Mouse (Mus musculus): ENCODE results near the gene A730049H05Rik. TPM values are rescaled to one million over a fixed set of nuclear protein-coding genes. Genes with fewer than 3 reads are reported as not detected.

A730049H05Rik gene
- polyA plus RNA-seq, 1 experiment from 2014 or later, result 0.12 TPM

- no peak within 1 kb of the TSS for H3K27ac ChIP-seq (ENCODE audit: low read depth, low read length)
- H3K36me3 ChIP-seq (ENCODE audit: control insufficient read depth, insufficient read depth, low read length), result no peaks in the 10 kb centered on the region
- WGBS, result 74% methylated on average over 4 of the region's 4 CpGs
- no peaks in the 10 kb centered on the region for H3K27me3 ChIP-seq (ENCODE audit: control insufficient read depth, insufficient read depth, low read length)
- no peak within 1 kb of the TSS for H3K4me2 ChIP-seq
- ATAC-seq (ENCODE audit: low FRiP score), result no peak
- H3K4me1 ChIP-seq (ENCODE audit: control insufficient read depth, insufficient read depth, low read length), result no peaks in the 10 kb centered on the region
- DNase-seq (ENCODE audit: low spot score, missing footprints), result no peak
- no peaks in the 10 kb centered on the region for H3K9me3 ChIP-seq (ENCODE audit: control insufficient read depth, low read length)
- no peak within 1 kb of the TSS for H3K4me3 ChIP-seq (ENCODE audit: low read depth, low read length)
- H3K9ac ChIP-seq (ENCODE audit: low read length), result no peak within 1 kb of the TSS
These were observed 52.9 kb downstream of the A730049H05Rik start, which contains the start of gene Gm15737 for GRCm38 (mm10) chr6:92869089-92869581. Gm15737 (plus strand) TSS chr6:92869357.

GRCm38 (mm10) chr6:92869582-92870219 is 53.4 kb downstream of the A730049H05Rik start:
- H3K4me3 ChIP-seq (ENCODE audit: low read depth, low read length), result no peak overlapping the region
- DNase-seq (ENCODE audit: low spot score, missing footprints), result no peak
- H3K4me2 ChIP-seq, result no peak overlapping the region
- no peaks in the 10 kb centered on the region for H3K4me1 ChIP-seq (ENCODE audit: control insufficient read depth, insufficient read depth, low read length)
- peak; percentile 61; the same call in 1 of the 2 replicates for ATAC-seq (ENCODE audit: low FRiP score)
- WGBS, result 74% methylated on average over 15 of the region's 16 CpGs
- no peaks in the 10 kb centered on the region for H3K9me3 ChIP-seq (ENCODE audit: control insufficient read depth, low read length)
- H3K36me3 ChIP-seq (ENCODE audit: control insufficient read depth, insufficient read depth, low read length), result no peaks in the 10 kb centered on the region
- H3K27me3 ChIP-seq (ENCODE audit: control insufficient read depth, insufficient read depth, low read length), result no peaks in the 10 kb centered on the region
- H3K27ac ChIP-seq (ENCODE audit: low read depth, low read length), result no peak overlapping the region
- no peak overlapping the region for H3K9ac ChIP-seq (ENCODE audit: low read length)

GRCm38 (mm10) chr6:92871813-92872212 is 55.5 kb downstream of the A730049H05Rik start:
- Histone ChIP-seq H3K4me2 (no peak overlapping the region), H3K9ac (ENCODE audit: low read length) (no peak overlapping the region), H3K27ac (ENCODE audit: low read depth, low read length) (no peak overlapping the region), H3K9me3 (ENCODE audit: control insufficient read depth, low read length) (no peaks in the 10 kb centered on the region), H3K4me3 (ENCODE audit: low read depth, low read length) (no peak overlapping the region), H3K4me1 (ENCODE audit: control insufficient read depth, insufficient read depth, low read length) (no peaks in the 10 kb centered on the region), H3K27me3 (ENCODE audit: control insufficient read depth, insufficient read depth, low read length) (no peaks in the 10 kb centered on the region), H3K36me3 (ENCODE audit: control insufficient read depth, insufficient read depth, low read length) (no peaks in the 10 kb centered on the region)
- ATAC-seq (ENCODE audit: low FRiP score), result no peak
- DNase-seq (ENCODE audit: low spot score, missing footprints), result no peak
- 64% methylated on average over 4 of the region's 4 CpGs for WGBS

GRCm38 (mm10) chr6:92872766-92873165 is 56.5 kb downstream of the A730049H05Rik start:
- no peaks in the 10 kb centered on the region for H3K4me1 ChIP-seq (ENCODE audit: control insufficient read depth, insufficient read depth, low read length)
- DNase-seq (ENCODE audit: low spot score, missing footprints), result no peak
- ATAC-seq (ENCODE audit: low FRiP score), result no peak
- no peak overlapping the region for H3K4me2 ChIP-seq
- no peak overlapping the region for H3K4me3 ChIP-seq (ENCODE audit: low read depth, low read length)
- no peaks in the 10 kb centered on the region for H3K36me3 ChIP-seq (ENCODE audit: control insufficient read depth, insufficient read depth, low read length)
- WGBS, result 92% methylated on average over 10 of the region's 10 CpGs
- no peaks in the 10 kb centered on the region for H3K27me3 ChIP-seq (ENCODE audit: control insufficient read depth, insufficient read depth, low read length)
- H3K9me3 ChIP-seq (ENCODE audit: control insufficient read depth, low read length), result no peaks in the 10 kb centered on the region
- no peak overlapping the region for H3K27ac ChIP-seq (ENCODE audit: low read depth, low read length)
- H3K9ac ChIP-seq (ENCODE audit: low read length), result no peak overlapping the region

GRCm38 (mm10) chr6:92874854-92875253 is 58.6 kb downstream of the A730049H05Rik start:
- H3K4me1 ChIP-seq (ENCODE audit: control insufficient read depth, insufficient read depth, low read length), result no peaks in the 10 kb centered on the region
- no peaks in the 10 kb centered on the region for H3K9me3 ChIP-seq (ENCODE audit: control insufficient read depth, low read length)
- no peak for ATAC-seq (ENCODE audit: low FRiP score)
- no peak for DNase-seq (ENCODE audit: low spot score, missing footprints)
- no peak overlapping the region for H3K27ac ChIP-seq (ENCODE audit: low read depth, low read length)
- WGBS, result 90% methylated on average over 5 of the region's 5 CpGs
- no peaks in the 10 kb centered on the region for H3K27me3 ChIP-seq (ENCODE audit: control insufficient read depth, insufficient read depth, low read length)
- H3K9ac ChIP-seq (ENCODE audit: low read length), result no peak overlapping the region
- no peak overlapping the region for H3K4me3 ChIP-seq (ENCODE audit: low read depth, low read length)
- H3K36me3 ChIP-seq (ENCODE audit: control insufficient read depth, insufficient read depth, low read length), result no peaks in the 10 kb centered on the region
- H3K4me2 ChIP-seq, result no peak overlapping the region

- whole genome bisulfite sequencing, result 86% methylated on average over 2 of the region's 2 CpGs
- no peak for ATAC-seq (ENCODE audit: low FRiP score)
- H3K9ac ChIP-seq (ENCODE audit: low read length), result no peak overlapping the region
- no peaks in the 10 kb centered on the region for H3K36me3 ChIP-seq (ENCODE audit: control insufficient read depth, insufficient read depth, low read length)
- H3K27ac ChIP-seq (ENCODE audit: low read depth, low read length), result no peak overlapping the region
- no peak overlapping the region for H3K4me2 ChIP-seq
- H3K4me1 ChIP-seq (ENCODE audit: control insufficient read depth, insufficient read depth, low read length), result no peaks in the 10 kb centered on the region
- H3K4me3 ChIP-seq (ENCODE audit: low read depth, low read length), result no peak overlapping the region
- DNase-seq (ENCODE audit: low spot score, missing footprints), result no peak
- no peaks in the 10 kb centered on the region for H3K9me3 ChIP-seq (ENCODE audit: control insufficient read depth, low read length)
- no peaks in the 10 kb centered on the region for H3K27me3 ChIP-seq (ENCODE audit: control insufficient read depth, insufficient read depth, low read length)
These were observed 59.1 kb downstream of the A730049H05Rik start for GRCm38 (mm10) chr6:92875340-92875739.

GRCm38 (mm10) chr6:92876121-92876520 is 59.8 kb downstream of the A730049H05Rik start:
- H3K9ac ChIP-seq (ENCODE audit: low read length), result no peak overlapping the region
- WGBS, result 87% methylated on average over 5 of the region's 5 CpGs
- H3K36me3 ChIP-seq (ENCODE audit: control insufficient read depth, insufficient read depth, low read length), result no peaks in the 10 kb centered on the region
- no peaks in the 10 kb centered on the region for H3K9me3 ChIP-seq (ENCODE audit: control insufficient read depth, low read length)
- H3K4me1 ChIP-seq (ENCODE audit: control insufficient read depth, insufficient read depth, low read length), result no peaks in the 10 kb centered on the region
- DNase-seq (ENCODE audit: low spot score, missing footprints) (no peak), ATAC-seq (ENCODE audit: low FRiP score) (no peak)
- H3K4me2 ChIP-seq, result no peak overlapping the region
- no peak overlapping the region for H3K27ac ChIP-seq (ENCODE audit: low read depth, low read length)
- no peaks in the 10 kb centered on the region; the same call in 1 of the 2 replicates for H3K27me3 ChIP-seq (ENCODE audit: control insufficient read depth, insufficient read depth, low read length)
- no peak overlapping the region for H3K4me3 ChIP-seq (ENCODE audit: low read depth, low read length)

- H3K36me3 ChIP-seq (ENCODE audit: control insufficient read depth, insufficient read depth, low read length), result no peaks in the 10 kb centered on the region
- H3K27me3 ChIP-seq (ENCODE audit: control insufficient read depth, insufficient read depth, low read length), result peaks cover 5% of the 10 kb centered on the region; the same call in 1 of the 2 replicates
- no peak for ATAC-seq (ENCODE audit: low FRiP score)
- H3K4me2 ChIP-seq, result no peak overlapping the region
- H3K4me1 ChIP-seq (ENCODE audit: control insufficient read depth, insufficient read depth, low read length), result no peaks in the 10 kb centered on the region
- no peak overlapping the region for H3K9ac ChIP-seq (ENCODE audit: low read length)
- no peak for DNase-seq (ENCODE audit: low spot score, missing footprints)
- no peak overlapping the region for H3K4me3 ChIP-seq (ENCODE audit: low read depth, low read length)
- no peak overlapping the region for H3K27ac ChIP-seq (ENCODE audit: low read depth, low read length)
- 95% methylated on average over 4 of the region's 4 CpGs for WGBS
- H3K9me3 ChIP-seq (ENCODE audit: control insufficient read depth, low read length), result no peaks in the 10 kb centered on the region
These were observed 61.0 kb downstream of the A730049H05Rik start for GRCm38 (mm10) chr6:92877236-92877635.

- DNase-seq (ENCODE audit: low spot score, missing footprints), result no peak
- no peaks in the 10 kb centered on the region for H3K9me3 ChIP-seq (ENCODE audit: control insufficient read depth, low read length)
- no peak overlapping the region for H3K4me3 ChIP-seq (ENCODE audit: low read depth, low read length)
- H3K27ac ChIP-seq (ENCODE audit: low read depth, low read length), result no peak overlapping the region
- 93% methylated on average over 5 of the region's 5 CpGs for WGBS
- H3K4me2 ChIP-seq, result no peak overlapping the region
- no peaks in the 10 kb centered on the region for H3K36me3 ChIP-seq (ENCODE audit: control insufficient read depth, insufficient read depth, low read length)
- H3K27me3 ChIP-seq (ENCODE audit: control insufficient read depth, insufficient read depth, low read length), result peaks cover 5% of the 10 kb centered on the region; the same call in 1 of the 2 replicates
- ATAC-seq (ENCODE audit: low FRiP score), result no peak
- H3K9ac ChIP-seq (ENCODE audit: low read length), result no peak overlapping the region
- H3K4me1 ChIP-seq (ENCODE audit: control insufficient read depth, insufficient read depth, low read length), result peaks cover 11% of the 10 kb centered on the region
These were observed 62.5 kb downstream of the A730049H05Rik start for GRCm38 (mm10) chr6:92878771-92879170.
